Mouse (Mus musculus) liver, adult 2 months (tissue): ENCODE measurements at regions not wholly inside any gene's neighbourhood (a gene's known extent, or its start where the extent isn't known, plus 50 kb on each side); places are given as distances from the start of the nearest gene placed in this dataset.

ENCODE experiments used
- CTCF ChIP-seq: fragments of 200-500 bp; IDR thresholded peaks from 2 replicates; pipeline ENCODE4 v1.5.1; 2011; ENCODE audit warnings: low read depth, low read length, control low read depth
- POLR2A ChIP-seq: fragments of 200-500 bp; IDR thresholded peaks from 2 replicates; pipeline ENCODE4 v1.6.1; 2011; ENCODE audit warnings: low read length, control low read depth; ENCODE audit not compliant: insufficient read depth; ENCODE audit errors: extremely low read depth

DNA sequence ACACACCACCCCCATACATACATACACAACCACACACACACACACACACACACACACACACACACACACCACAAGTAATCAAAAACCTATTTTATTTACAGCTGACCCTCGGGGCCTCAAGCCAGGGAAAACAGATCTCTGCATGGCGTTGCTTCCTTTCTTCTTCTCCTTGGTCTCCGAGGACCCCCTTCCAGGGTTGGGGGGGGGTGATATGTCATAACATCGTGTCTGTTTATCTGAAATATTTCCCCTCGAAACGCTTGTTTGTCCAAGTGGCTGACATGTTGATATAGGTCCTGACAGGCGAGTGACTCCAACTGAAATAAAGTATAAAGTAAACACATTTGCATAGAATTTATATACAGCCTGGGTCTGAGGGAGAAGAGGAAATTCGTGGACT lies 100.4 kb upstream of the Tbx3 start:
- TF ChIP-seq CTCF (no peak), POLR2A (no peak)
